Mouse (Mus musculus): ENCODE measurements around the gene Trpm8.

DNA sequence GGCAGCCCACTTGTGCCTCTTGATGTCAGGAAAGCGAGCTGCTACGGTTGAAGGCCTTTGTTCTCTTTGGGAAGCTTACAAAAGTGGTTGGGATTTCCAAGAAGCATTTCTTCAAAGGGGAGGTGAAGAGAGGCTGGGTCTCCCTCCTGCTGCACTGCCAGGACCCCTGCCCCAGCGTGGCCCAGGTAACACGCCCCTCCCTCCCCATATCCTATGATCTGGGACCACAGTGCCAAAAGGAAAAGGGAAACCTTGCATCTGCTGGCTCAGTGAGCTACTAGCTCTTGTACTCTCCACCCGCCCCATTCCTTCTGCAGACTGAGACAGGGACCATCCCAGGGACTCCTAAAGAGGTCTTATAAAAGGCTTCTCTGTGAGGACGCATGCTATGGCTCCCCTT, 19.8 kb upstream of the Trpm8 start:
- TF ChIP-seq CTCF (conservative IDR thresholded peaks at IDR 0.05 in 1 of 2, IDR thresholded peaks at IDR 0.05 in 1 of 2; ENCODE audit: low read depth in 2 of 2, low read length in 2 of 2): no peak
- no peak for TF ChIP-seq POLR2AphosphoS2 (IDR thresholded peaks at IDR 0.05; ENCODE audit: low read depth, low read length)
- TF ChIP-seq POLR2A (IDR thresholded peaks at IDR 0.05; ENCODE audit: low read depth, low read length): no peak
- TF ChIP-seq MAX (IDR thresholded peaks at IDR 0.05; ENCODE audit: low read length): no peak
- TF ChIP-seq HCFC1 (IDR thresholded peaks at IDR 0.05; ENCODE audit: low read depth, low read length): no peak
- TF ChIP-seq EP300 (IDR thresholded peaks at IDR 0.05; ENCODE audit: low read length): no peak
